8 mouse cellular contexts compared by ENCODE assay signal in genomic region chr4:140624087-140624467, GRCm38 (mm10). TPM values are rescaled to one million over a fixed set of nuclear protein-coding genes. Genes with fewer than 3 reads are reported as not detected.
DNase-seq lines count a peak whose midpoint lies in the region; ATAC-seq and TF ChIP-seq lines count a peak whose summit lies in the region.

No protein-coding gene starts in this region.

- H3K27me3 ChIP-seq in heart, embryonic 10.5 days (ENCODE audit: insufficient read depth, poor library complexity, severe bottlenecking): no peaks in the 10 kb centered on the region
- H3K27me3 ChIP-seq in forebrain, embryonic 12.5 days: no peaks in the 10 kb centered on the region
- H3K27me3 ChIP-seq in kidney, postnatal 0 days (ENCODE audit: insufficient read depth, low read length): no peaks in the 10 kb centered on the region
- H3K27me3 ChIP-seq in midbrain, embryonic 15.5 days (replicated peaks): no peaks in the 10 kb centered on the region

- 9% methylated on average over 10 of the region's 10 CpGs for WGBS in heart, embryonic 10.5 days
- under 1% methylated on average over 10 of the region's 10 CpGs for WGBS in forebrain, embryonic 12.5 days
- WGBS in kidney, postnatal 0 days: 10% methylated on average over 10 of the region's 10 CpGs
- 3% methylated on average over 10 of the region's 10 CpGs for WGBS in midbrain, embryonic 15.5 days

- TF ChIP-seq CTCF in kidney, postnatal 0 days (IDR thresholded peaks at IDR 0.05; ENCODE audit: low read depth): peak; percentile 42

- ATAC-seq in forebrain, embryonic 12.5 days (ENCODE audit: low FRiP score): peak; percentile 22; the same call in 1 of the 2 replicates
- ATAC-seq in kidney, postnatal 0 days (replicated peaks; ENCODE audit: low FRiP score, low read depth): no peak
- peak; percentile 22; the same call in 1 of the 2 replicates for ATAC-seq in midbrain, embryonic 15.5 days (replicated peaks)

- H3K4me2 ChIP-seq in forebrain, embryonic 12.5 days: peak overlapping the region; percentile 51
- peak overlapping the region; percentile 44 for H3K4me2 ChIP-seq in kidney, postnatal 0 days (ENCODE audit: low read length)
- H3K4me2 ChIP-seq in midbrain, embryonic 15.5 days: peak overlapping the region; percentile 39

- H3K9ac ChIP-seq in forebrain, embryonic 12.5 days: peak overlapping the region; percentile 55; the same call in 1 of the 2 replicates
- 0 out of 2 replicates have a peak overlapping the region, but pooled peaks have one; percentile 23 for H3K9ac ChIP-seq in kidney, postnatal 0 days (ENCODE audit: low read depth, low read length)
- peak overlapping the region; percentile 9; the same call in 1 of the 2 replicates for H3K9ac ChIP-seq in midbrain, embryonic 15.5 days

- DNase-seq in heart, embryonic 10.5 days (ENCODE audit: low spot score): no peak
- no peak for DNase-seq in heart, postnatal 36 days
- DNase-seq in kidney, postnatal 0 days (ENCODE audit: low spot score): peak; percentile 25
- DNase-seq in thymus, postnatal 0 days (ENCODE audit: low spot score): no peak
- DNase-seq in cerebellum, postnatal 4 days (ENCODE audit: low spot score in 2 of 2): no peak
- no peak for DNase-seq in gastrocnemius, adult 18-20 months (ENCODE audit: low spot score)

- peak overlapping the region; percentile 45 for H3K4me3 ChIP-seq in heart, embryonic 10.5 days
- H3K4me3 ChIP-seq in forebrain, embryonic 12.5 days (replicated peaks): no peak overlapping the region
- H3K4me3 ChIP-seq in kidney, postnatal 0 days (replicated peaks; ENCODE audit: low read depth, low read length): no peak overlapping the region
- H3K4me3 ChIP-seq in midbrain, embryonic 15.5 days: no peak overlapping the region

- no peaks in the 10 kb centered on the region for H3K36me3 ChIP-seq in heart, embryonic 10.5 days
- H3K36me3 ChIP-seq in forebrain, embryonic 12.5 days (replicated peaks): peaks cover 15% of the 10 kb centered on the region; the same call in 1 of the 2 replicates
- no peaks in the 10 kb centered on the region for H3K36me3 ChIP-seq in kidney, postnatal 0 days (ENCODE audit: insufficient read depth, low read length)
- H3K36me3 ChIP-seq in midbrain, embryonic 15.5 days (replicated peaks): no peaks in the 10 kb centered on the region

- H3K9me3 ChIP-seq in heart, embryonic 10.5 days: no peaks in the 10 kb centered on the region
- no peaks in the 10 kb centered on the region for H3K9me3 ChIP-seq in forebrain, embryonic 12.5 days
- no peaks in the 10 kb centered on the region for H3K9me3 ChIP-seq in kidney, postnatal 0 days (replicated peaks; ENCODE audit: low read length)
- no peaks in the 10 kb centered on the region for H3K9me3 ChIP-seq in midbrain, embryonic 15.5 days

- H3K4me1 ChIP-seq in heart, embryonic 10.5 days: peaks cover 70% of the 10 kb centered on the region
- peaks cover 69% of the 10 kb centered on the region for H3K4me1 ChIP-seq in forebrain, embryonic 12.5 days
- H3K4me1 ChIP-seq in kidney, postnatal 0 days (replicated peaks; ENCODE audit: insufficient read depth, low read length): peaks cover 62% of the 10 kb centered on the region
- peaks cover 53% of the 10 kb centered on the region for H3K4me1 ChIP-seq in midbrain, embryonic 15.5 days

- peak overlapping the region; percentile 90 for H3K27ac ChIP-seq in heart, embryonic 10.5 days
- peak overlapping the region; percentile 97 for H3K27ac ChIP-seq in forebrain, embryonic 12.5 days
- H3K27ac ChIP-seq in kidney, postnatal 0 days: peak overlapping the region; percentile 92
- peak overlapping the region; percentile 90 for H3K27ac ChIP-seq in midbrain, embryonic 15.5 days

- intact Hi-C loops in heart, postnatal 36 days (cut with DNase I): no loop called here

RNA-seq across cellular contexts. Expression of gene Arhgef10l, which starts 41.7 kb away (rescaled TPM):
- polyA plus RNA-seq in heart, embryonic 10.5 days (2016; fragmentation: Nextera tagmentation; extraction: Ambion mirVana): 13.3 and 14.9 TPM in 2 replicates
- 10 to 100 TPM; 62.5 to 65.0 TPM for total RNA-seq in heart, postnatal 36 days (2021)
- 26.1 and 31.1 TPM in 2 replicates for polyA plus RNA-seq in forebrain, embryonic 12.5 days (2016; fragmentation: Nextera tagmentation; extraction: Ambion mirVana)
- polyA plus RNA-seq in kidney, postnatal 0 days (2015; fragmentation: Nextera tagmentation; extraction: Ambion mirVana): 21.2 and 22.2 TPM in 2 replicates
- 30.7 and 31.5 TPM in 2 replicates for polyA plus RNA-seq in midbrain, embryonic 15.5 days (2015; fragmentation: Nextera tagmentation; extraction: Ambion mirVana)
- 12.5 and 16.3 TPM in 2 replicates for polyA plus RNA-seq in thymus, postnatal 0 days (2015; fragmentation: Nextera tagmentation; extraction: Ambion mirVana)
- 10 to 100 TPM; 53.2 to 68.6 TPM for total RNA-seq in gastrocnemius, adult 18-20 months (2021)
